Mouse (Mus musculus): ENCODE data around the gene Cryaa.

Gene Cryaa

GRCm38 (mm10) chr17:31677507-31677906, at the start of gene Cryaa:
Gene Cryaa (plus strand): TSS chr17:31677807.
- DNase-seq: no peak

- DNase-seq: no peak
Measured at GRCm38 (mm10) chr17:31627961-31628360, 49.6 kb upstream of the Cryaa start.

GRCm38 (mm10) chr17:31631081-31631800, 46.4 kb upstream of the Cryaa start:
- no peak for DNase-seq

GRCm38 (mm10) chr17:31633007-31633406, 44.6 kb upstream of the Cryaa start:
- DNase-seq: no peak

GRCm38 (mm10) chr17:31634896-31635295, 42.7 kb upstream of the Cryaa start:
- no peak for DNase-seq

- peak; percentile 30 to 44 for DNase-seq
Measured at GRCm38 (mm10) chr17:31635781-31636180, 41.8 kb upstream of the Cryaa start.

GRCm38 (mm10) chr17:31636277-31636941, 41.2 kb upstream of the Cryaa start:
- peak in 1 of 2 experiments; percentile 16 for DNase-seq

- peak; percentile 86 to 91 for DNase-seq
Measured at GRCm38 (mm10) chr17:31636942-31637811, 40.4 kb upstream of the Cryaa start, which contains the start of gene Cbs. Gene Cbs (minus strand): TSS chr17:31637238.

GRCm38 (mm10) chr17:31637866-31638570, 39.6 kb upstream of the Cryaa start:
- DNase-seq: peak; percentile 47 to 64

- no peak for DNase-seq
Measured at GRCm38 (mm10) chr17:31639651-31640050, 38.0 kb upstream of the Cryaa start.

- no peak for DNase-seq
Measured at GRCm38 (mm10) chr17:31642331-31642730, 35.3 kb upstream of the Cryaa start.

GRCm38 (mm10) chr17:31642913-31643312, 34.7 kb upstream of the Cryaa start:
- no peak for DNase-seq

- no peak for DNase-seq
Measured at GRCm38 (mm10) chr17:31646199-31647002, 31.2 kb upstream of the Cryaa start.

- DNase-seq: peak in 1 of 2 experiments; percentile 44
Measured at GRCm38 (mm10) chr17:31652152-31652551, 25.5 kb upstream of the Cryaa start.

- DNase-seq: no peak
Measured at GRCm38 (mm10) chr17:31653277-31653676, 24.3 kb upstream of the Cryaa start.

GRCm38 (mm10) chr17:31655366-31655765, 22.2 kb upstream of the Cryaa start:
- no peak for DNase-seq

GRCm38 (mm10) chr17:31656682-31657081, 20.9 kb upstream of the Cryaa start:
- no peak for DNase-seq

- DNase-seq: no peak
Measured at GRCm38 (mm10) chr17:31657141-31657983, 20.2 kb upstream of the Cryaa start.

- DNase-seq: no peak
Measured at GRCm38 (mm10) chr17:31658136-31658467, 19.5 kb upstream of the Cryaa start.

GRCm38 (mm10) chr17:31658468-31659185, 19.0 kb upstream of the Cryaa start, which contains the start of gene U2af1:
Gene U2af1 (minus strand): TSS chr17:31658892.
- DNase-seq: peak; percentile 97 to 98

Data from lung, adult 18-20 months (tissue).